Mouse (Mus musculus): ENCODE measurements at regions not wholly inside any gene's neighbourhood (a gene's known extent, or its start where the extent isn't known, plus 50 kb on each side); places are given as distances from the start of the nearest gene placed in this dataset.

DNA sequence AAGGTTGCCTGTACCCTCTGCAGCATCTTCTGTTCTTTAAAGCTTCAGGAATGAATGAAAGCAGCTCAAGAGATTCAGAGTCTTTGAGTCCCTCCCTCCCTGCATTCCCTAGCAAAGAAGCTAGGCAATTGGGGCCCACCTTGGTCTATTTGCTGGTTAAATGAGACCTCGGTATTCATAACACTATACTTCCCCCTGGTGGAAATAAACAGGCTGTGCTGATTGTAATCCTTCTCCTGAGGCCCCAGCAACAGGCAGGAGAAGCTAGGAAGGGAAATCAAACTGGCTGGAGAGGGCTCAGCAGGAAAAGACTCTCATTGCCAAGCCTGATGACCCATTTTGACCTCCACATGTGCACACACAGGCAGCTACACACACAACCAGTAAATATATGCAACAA lies 137.1 kb downstream of the Sh3bp4 start:
- no peaks in the 10 kb centered on the region for H3K36me3 ChIP-seq (replicated peaks; ENCODE audit: control insufficient read depth, insufficient read depth, low read depth)
- H3K4me1 ChIP-seq (replicated peaks; ENCODE audit: control insufficient read depth in 2 of 2, insufficient read depth in 2 of 2, low read length in 1 of 2): no peaks in the 10 kb centered on the region
- no peak overlapping the region for H3K4me3 ChIP-seq (ENCODE audit: insufficient read depth in 1 of 2, low read depth in 2 of 2, low read length in 2 of 2)
- no peak overlapping the region for H3K4me2 ChIP-seq (ENCODE audit: low read depth)
- H3K9ac ChIP-seq (replicated peaks): no peak overlapping the region
- 3% methylated on average over 1 of the region's 1 CpGs for WGBS (ENCODE audit: insufficient replicate concordance)
- no peaks in the 10 kb centered on the region for H3K9me3 ChIP-seq (ENCODE audit: control insufficient read depth, low read length)
- no peak for ATAC-seq (ENCODE audit: insufficient read depth)
- TF ChIP-seq CTCF (IDR thresholded peaks at IDR 0.05; ENCODE audit: low read depth) (no peak; the same call in 1 of the 2 replicates), EP300 (IDR thresholded peaks at IDR 0.05; ENCODE audit: low read depth) (no peak)
- H3K27ac ChIP-seq: no peak overlapping the region
- H3K27me3 ChIP-seq (ENCODE audit: control insufficient read depth, insufficient read depth, low read length): no peaks in the 10 kb centered on the region
- DNase-seq (ENCODE audit: low read depth in 3 of 3, low spot score in 3 of 3): no peak

- H3K4me3 ChIP-seq (ENCODE audit: insufficient read depth in 1 of 2, low read depth in 2 of 2, low read length in 2 of 2): no peak overlapping the region
- DNase-seq (ENCODE audit: low read depth in 3 of 3, low spot score in 3 of 3): no peak
- no peaks in the 10 kb centered on the region for H3K36me3 ChIP-seq (replicated peaks; ENCODE audit: control insufficient read depth, insufficient read depth, low read depth)
- no peak overlapping the region for H3K4me2 ChIP-seq (ENCODE audit: low read depth)
- H3K4me1 ChIP-seq (replicated peaks; ENCODE audit: control insufficient read depth in 2 of 2, insufficient read depth in 2 of 2, low read length in 1 of 2): no peaks in the 10 kb centered on the region
- no peak overlapping the region for H3K9ac ChIP-seq (replicated peaks)
- no peaks in the 10 kb centered on the region for H3K27me3 ChIP-seq (ENCODE audit: control insufficient read depth, insufficient read depth, low read length)
- TF ChIP-seq CTCF (IDR thresholded peaks at IDR 0.05; ENCODE audit: low read depth): no peak
- TF ChIP-seq EP300 (IDR thresholded peaks at IDR 0.05; ENCODE audit: low read depth): no peak
- no peak for ATAC-seq (ENCODE audit: insufficient read depth)
- no peaks in the 10 kb centered on the region for H3K9me3 ChIP-seq (ENCODE audit: control insufficient read depth, low read length)
- WGBS (ENCODE audit: insufficient replicate concordance): 74% methylated on average over 6 of the region's 6 CpGs
- H3K27ac ChIP-seq: no peak overlapping the region
These were observed 140.9 kb downstream of the Sh3bp4 start for GRCm38 (mm10) chr1:89211116-89211515.

DNA sequence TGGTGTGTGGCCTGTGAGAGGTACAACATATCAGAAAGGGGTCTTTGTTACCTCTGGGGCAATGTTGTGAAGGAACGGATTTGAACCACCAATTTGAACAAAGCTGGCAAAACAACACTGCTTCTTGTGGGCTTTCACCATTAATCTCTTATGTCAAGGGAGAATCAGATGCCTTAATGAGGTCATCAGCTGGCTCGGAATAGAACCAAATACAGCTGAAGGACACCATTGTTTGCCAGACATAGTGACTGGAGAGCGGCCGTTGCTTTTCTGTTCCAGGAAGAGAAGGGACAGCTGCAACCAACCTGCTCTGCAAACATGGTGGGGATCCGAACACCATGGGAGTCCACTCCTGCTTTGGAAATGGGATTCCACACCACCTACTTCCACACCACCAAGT lies 158.2 kb downstream of the Sh3bp4 start:
- WGBS (ENCODE audit: insufficient replicate concordance): 50% methylated on average over 5 of the region's 5 CpGs
- ATAC-seq (ENCODE audit: insufficient read depth): no peak
- no peak for TF ChIP-seq EP300 (IDR thresholded peaks at IDR 0.05; ENCODE audit: low read depth)
- no peak for TF ChIP-seq CTCF (IDR thresholded peaks at IDR 0.05; ENCODE audit: low read depth)

GRCm38 (mm10) chr1:89231756-89232155 lies 161.5 kb downstream of the Sh3bp4 start:
- Histone ChIP-seq H3K27ac (no peak overlapping the region), H3K9ac (replicated peaks) (no peak overlapping the region), H3K4me2 (ENCODE audit: low read depth) (no peak overlapping the region), H3K9me3 (ENCODE audit: control insufficient read depth, low read length) (no peaks in the 10 kb centered on the region), H3K36me3 (replicated peaks; ENCODE audit: control insufficient read depth, insufficient read depth, low read depth) (no peaks in the 10 kb centered on the region), H3K4me1 (replicated peaks; ENCODE audit: control insufficient read depth in 2 of 2, insufficient read depth in 2 of 2, low read length in 1 of 2) (no peaks in the 10 kb centered on the region), H3K27me3 (ENCODE audit: control insufficient read depth, insufficient read depth, low read length) (no peaks in the 10 kb centered on the region), H3K4me3 (ENCODE audit: insufficient read depth in 1 of 2, low read depth in 2 of 2, low read length in 2 of 2) (no peak overlapping the region)
- ATAC-seq (ENCODE audit: insufficient read depth) (no peak), DNase-seq (ENCODE audit: low read depth in 3 of 3, low spot score in 3 of 3) (no peak)
- TF ChIP-seq CTCF (IDR thresholded peaks at IDR 0.05; ENCODE audit: low read depth) (no peak), EP300 (IDR thresholded peaks at IDR 0.05; ENCODE audit: low read depth) (no peak)
- 68% methylated on average over 6 of the region's 6 CpGs for WGBS (ENCODE audit: insufficient replicate concordance)

More for the DNA sequence above, 158.2 kb downstream of the Sh3bp4 start:
- no peaks in the 10 kb centered on the region for H3K27me3 ChIP-seq (ENCODE audit: control insufficient read depth, insufficient read depth, low read length)
- no peak overlapping the region for H3K4me2 ChIP-seq (ENCODE audit: low read depth)
- no peak overlapping the region for H3K4me3 ChIP-seq (ENCODE audit: insufficient read depth in 1 of 2, low read depth in 2 of 2, low read length in 2 of 2)
- DNase-seq (ENCODE audit: low read depth in 3 of 3, low spot score in 3 of 3): no peak
- no peaks in the 10 kb centered on the region for H3K9me3 ChIP-seq (ENCODE audit: control insufficient read depth, low read length)
- no peaks in the 10 kb centered on the region for H3K36me3 ChIP-seq (replicated peaks; ENCODE audit: control insufficient read depth, insufficient read depth, low read depth)
- no peaks in the 10 kb centered on the region for H3K4me1 ChIP-seq (replicated peaks; ENCODE audit: control insufficient read depth in 2 of 2, insufficient read depth in 2 of 2, low read length in 1 of 2)
- no peak overlapping the region for H3K9ac ChIP-seq (replicated peaks)
- H3K27ac ChIP-seq: no peak overlapping the region

- Histone ChIP-seq H3K27ac (no peak overlapping the region), H3K9me3 (ENCODE audit: control insufficient read depth, low read length) (no peaks in the 10 kb centered on the region), H3K9ac (replicated peaks) (no peak overlapping the region), H3K27me3 (ENCODE audit: control insufficient read depth, insufficient read depth, low read length) (no peaks in the 10 kb centered on the region), H3K4me3 (ENCODE audit: insufficient read depth in 1 of 2, low read depth in 2 of 2, low read length in 2 of 2) (no peak overlapping the region), H3K36me3 (replicated peaks; ENCODE audit: control insufficient read depth, insufficient read depth, low read depth) (no peaks in the 10 kb centered on the region), H3K4me1 (replicated peaks; ENCODE audit: control insufficient read depth in 2 of 2, insufficient read depth in 2 of 2, low read length in 1 of 2) (no peaks in the 10 kb centered on the region), H3K4me2 (ENCODE audit: low read depth) (no peak overlapping the region)
- WGBS (ENCODE audit: insufficient replicate concordance): 45% methylated on average over 5 of the region's 5 CpGs
- ATAC-seq (ENCODE audit: insufficient read depth): no peak
- TF ChIP-seq CTCF (IDR thresholded peaks at IDR 0.05; ENCODE audit: low read depth): no peak
- TF ChIP-seq EP300 (IDR thresholded peaks at IDR 0.05; ENCODE audit: low read depth): no peak
- DNase-seq (ENCODE audit: low read depth in 3 of 3, low spot score in 3 of 3): no peak
These were observed 162.2 kb downstream of the Sh3bp4 start for GRCm38 (mm10) chr1:89232391-89232790.

Measured in liver, embryonic 14.5 days (tissue).